Mouse (Mus musculus) CD8-positive naive resting alpha-beta T cell, adult 57 days (primary cell): Measurements from ENCODE around the gene Osmr. TPM values are rescaled to one million over a fixed set of nuclear protein-coding genes. Genes with fewer than 3 reads are reported as not detected.

Experiments used
- total RNA-seq: library from RNA; stranded (reverse); gene quantifications from one replicate; pipeline ENCODE4 v1.2.4, GENCODE M21; 2023

Gene Osmr
- total RNA-seq, result not detected

GRCm38 (mm10) chr15:6874601-6875019 is at the start of gene Osmr:
TSS of gene Osmr (minus strand) at chr15:6874969.

Other genes with a start within 250 kb of the Osmr start
- 140 TPM for gene Rictor, start 166.6 kb downstream of the Osmr start, total RNA-seq
- gene Lifr, start 215.6 kb upstream of the Osmr start, total RNA-seq, result 1.5 TPM